Mouse (Mus musculus) hematopoietic stem cell, adult 5-6 weeks (primary cell): ENCODE data around the gene Trappc10. TPM values are rescaled to one million over a fixed set of nuclear protein-coding genes. Genes with fewer than 3 reads are reported as not detected.
"Not testable (repeated sequence)": the region's sequence is repeated elsewhere in the genome, so short reads cannot be mapped to it uniquely, and the experiment has no call there.

Experiments
- ATAC-seq, 2 experiments: fragments of 125-278 bp in 1 of 2; replicated peaks in 1 of 2; 2 replicates each; pipeline ENCODE4 v1.8.0; 2016 to 2017; ENCODE audit warnings: inconsistent platforms in 2 of 2, mild to moderate bottlenecking in 2 of 2, moderate number of reproducible peaks in 2 of 2, low read depth in 1 of 2, moderate TSS enrichment in 1 of 2; ENCODE audit not compliant: low FRiP score in 2 of 2, poor library complexity in 2 of 2, severe bottlenecking in 2 of 2, insufficient read depth in 1 of 2, low TSS enrichment in 1 of 2
- total RNA-seq: library from RNA; stranded (forward); fragments of 172-1452, 232-1000 nt; gene quantifications from 2 replicates; pipeline ENCODE4 v1.2.3, GENCODE M21; 2017

The Trappc10 gene
- total RNA-seq, 1 experiment from 2014 or later, result 24.5 TPM

DNA sequence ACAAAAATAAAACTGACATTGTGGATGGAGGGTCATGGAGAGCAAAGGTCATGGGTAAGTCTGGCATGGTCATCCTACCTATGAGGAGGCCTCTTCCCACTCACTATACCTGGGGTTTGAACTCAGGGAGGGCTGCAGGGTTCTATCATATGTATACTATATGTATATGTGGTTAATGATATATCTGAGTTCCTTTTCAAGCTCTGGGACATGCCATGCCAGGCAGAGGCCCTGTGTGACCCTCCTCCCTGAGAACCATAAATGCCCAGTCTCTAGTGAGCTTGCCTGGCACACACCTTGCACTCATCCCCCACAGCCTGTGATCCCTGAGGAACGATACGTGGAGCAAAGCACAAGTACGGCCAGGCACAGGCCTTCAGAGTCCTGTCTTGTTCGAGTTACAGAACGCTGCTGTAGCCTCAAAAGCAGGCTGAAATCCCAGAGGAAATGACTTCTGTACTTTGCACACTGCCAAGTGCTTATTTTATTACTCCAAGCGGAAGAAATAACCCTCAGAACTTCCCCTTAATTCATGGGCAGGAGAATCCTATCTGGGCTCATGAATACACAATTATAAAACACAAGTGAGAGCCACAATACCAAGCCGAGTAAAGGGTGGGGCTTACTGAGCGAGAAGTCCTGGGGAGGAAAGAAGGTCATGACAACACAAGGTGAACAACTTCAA, 16.4 kb downstream of the Trappc10 start:
- peak; percentile 30 to 39; a peak in 2 of 4 replicates for ATAC-seq

DNA sequence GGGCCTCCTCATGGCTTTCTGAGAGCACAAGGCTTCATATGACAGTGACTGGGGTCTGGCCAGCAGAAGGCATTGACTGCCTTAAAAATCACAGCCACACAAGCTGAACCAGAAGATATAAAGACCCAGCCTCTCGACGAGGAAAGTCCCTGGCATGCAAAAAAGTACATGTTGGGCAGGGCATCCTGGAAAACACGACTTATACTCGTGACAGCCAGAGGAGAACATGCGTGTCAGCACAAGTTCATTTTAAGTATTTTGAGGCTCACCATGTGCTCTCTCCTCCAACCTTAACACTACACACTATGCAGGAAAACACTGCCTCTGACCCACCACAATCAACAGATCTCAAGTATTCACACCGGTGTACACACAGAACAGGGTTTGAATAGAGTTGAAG, 20.3 kb downstream of the Trappc10 start:
- ATAC-seq, result no peak

DNA sequence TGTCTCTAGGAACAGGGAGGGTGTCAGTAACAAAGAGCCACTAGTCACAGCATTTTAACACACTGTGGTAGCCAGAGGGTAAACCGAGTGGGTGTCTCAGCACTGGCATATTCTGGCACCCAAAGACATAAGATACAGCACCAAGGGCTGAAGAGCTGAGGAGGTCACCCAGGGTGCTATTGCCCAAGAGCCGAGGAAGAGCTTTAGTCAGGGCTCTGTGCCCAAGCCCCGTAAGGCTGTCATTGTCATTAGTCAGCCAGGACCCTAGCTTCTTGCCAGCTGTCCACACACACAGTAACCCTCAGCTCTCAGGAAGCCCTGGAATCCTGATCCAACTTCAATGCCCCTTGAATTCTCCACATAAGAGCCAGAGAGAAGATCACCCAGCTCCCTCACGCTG, 21.5 kb downstream of the Trappc10 start:
- no peak for ATAC-seq

DNA sequence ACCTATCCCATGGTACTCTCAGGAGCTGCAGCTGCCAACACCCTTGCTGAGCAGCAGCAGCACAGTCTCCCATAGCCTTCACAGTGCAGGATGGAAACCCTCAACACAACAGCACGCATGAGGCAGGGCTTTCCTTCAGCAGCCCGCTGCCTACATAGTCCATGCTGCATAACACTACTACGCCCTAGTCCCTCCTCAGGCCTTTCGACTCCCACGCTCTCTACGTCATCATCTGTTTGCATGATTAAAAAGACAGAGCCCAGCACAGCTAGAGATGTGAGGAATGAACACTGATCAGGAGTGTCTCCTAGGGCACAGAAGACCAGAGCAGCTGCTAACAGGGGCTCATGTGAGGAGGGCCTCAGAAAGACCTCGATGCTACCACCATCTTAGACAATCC, 23.1 kb downstream of the Trappc10 start:
- no peak for ATAC-seq

DNA sequence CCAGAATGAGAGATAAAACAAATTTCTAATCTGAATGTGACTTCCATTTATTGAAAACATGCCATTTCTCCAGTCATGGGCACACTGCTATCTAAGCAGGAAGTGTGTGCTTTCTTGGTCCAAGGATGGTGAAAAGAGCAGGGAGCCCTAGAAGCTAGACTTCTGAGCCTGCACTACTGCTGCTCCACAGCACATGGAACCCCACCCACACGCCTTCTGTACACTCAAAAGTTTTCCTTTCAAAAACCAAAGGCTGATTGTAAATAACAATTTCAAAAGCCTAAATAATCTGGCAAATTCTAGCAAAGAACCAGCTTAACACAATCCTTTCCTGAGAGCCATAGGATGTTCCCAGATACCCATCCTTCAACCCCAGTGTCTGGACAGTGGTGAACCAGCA, 24.9 kb downstream of the Trappc10 start:
- no peak for ATAC-seq

DNA sequence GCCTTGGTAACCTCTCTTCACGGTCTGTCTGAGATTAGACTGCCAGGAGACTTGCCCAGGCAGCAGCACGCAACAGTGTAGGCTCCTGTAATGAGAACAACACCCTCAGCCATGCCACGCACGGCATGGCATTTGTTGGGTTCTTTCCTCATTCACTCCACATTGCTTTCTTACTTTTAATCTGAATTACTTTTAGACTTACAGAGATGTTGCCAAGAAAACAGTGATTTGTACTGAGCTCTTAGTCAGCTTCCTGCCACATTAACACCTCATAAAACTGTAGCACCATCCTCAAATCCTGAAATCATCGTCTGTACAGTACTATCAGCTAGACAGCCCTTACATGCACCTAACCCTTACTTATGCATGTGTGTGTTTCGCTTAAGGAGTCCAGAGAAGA, 25.9 kb downstream of the Trappc10 start:
- no peak for ATAC-seq

DNA sequence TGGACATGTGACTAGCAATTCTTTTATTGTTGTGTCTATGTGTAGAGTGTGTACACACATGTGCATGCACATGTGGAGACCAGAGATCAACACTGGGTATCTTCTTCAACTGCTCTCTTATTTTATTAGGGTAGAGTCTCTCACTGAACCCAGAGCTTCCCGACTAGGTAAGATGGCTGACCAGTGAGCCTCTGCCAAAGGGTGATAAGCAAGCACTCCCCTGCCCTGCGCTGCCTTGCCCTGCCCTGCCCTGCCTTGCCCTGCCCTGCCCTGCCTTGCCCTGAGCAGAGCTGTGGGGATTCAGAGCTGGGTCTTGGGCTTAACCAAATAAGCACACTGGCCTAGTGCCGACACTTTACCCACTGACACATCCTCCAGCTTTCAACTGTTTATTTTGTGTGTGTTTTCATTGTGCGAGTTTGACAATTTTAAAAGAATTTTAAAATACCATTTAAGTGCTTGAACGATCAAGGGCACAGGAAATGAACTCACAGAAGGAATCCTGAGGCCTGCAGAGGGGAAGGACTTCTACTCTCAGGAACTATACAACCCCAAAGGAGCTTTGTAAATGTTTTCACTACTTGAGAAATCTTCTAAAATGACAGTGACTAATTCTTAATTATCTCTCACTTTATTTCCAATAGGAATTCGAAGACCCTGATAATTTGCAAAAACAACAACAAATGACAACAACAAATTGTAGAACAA, 27.9 kb downstream of the Trappc10 start:
- peak in 1 of 2 experiments; percentile 38; a peak in 1 of 4 replicates for ATAC-seq

DNA sequence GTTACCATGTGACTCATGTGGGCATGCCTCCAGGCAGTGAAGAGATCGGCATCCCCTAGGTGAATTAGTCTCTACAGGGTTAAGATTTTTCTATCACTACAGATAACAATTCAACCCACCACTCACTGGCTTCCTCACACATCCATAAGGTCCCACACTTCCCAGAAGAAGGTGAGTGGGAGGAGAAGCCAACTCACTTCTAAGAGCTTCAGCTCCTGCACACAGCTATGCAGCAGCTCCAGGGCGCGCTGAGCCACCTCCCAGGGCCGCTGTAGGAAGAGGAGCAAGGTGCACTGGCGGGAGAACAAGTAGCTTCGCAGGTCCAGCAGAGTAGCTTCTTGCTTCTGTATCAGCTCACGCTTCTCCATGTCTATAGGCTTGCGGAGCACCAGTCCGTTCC, 30.1 kb downstream of the Trappc10 start:
- ATAC-seq, result no peak

DNA sequence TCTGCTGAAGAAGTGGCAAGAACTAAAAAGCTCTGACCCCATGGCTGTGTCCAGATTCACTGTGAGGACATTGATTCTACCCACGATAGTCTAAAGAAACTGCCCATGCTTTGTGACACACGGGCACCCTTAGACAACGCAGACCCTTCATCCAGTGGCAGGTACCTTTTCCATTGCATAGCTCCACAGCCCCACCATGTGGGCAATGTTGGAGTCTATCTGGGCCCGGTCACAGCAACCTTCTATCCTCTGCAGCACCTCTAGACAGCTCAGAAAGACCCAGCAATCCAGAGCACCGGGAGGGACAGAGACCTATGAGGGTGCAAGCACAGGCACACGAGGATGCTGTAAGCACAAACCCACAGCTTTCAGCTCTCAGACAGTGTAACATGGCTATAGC, 33.1 kb downstream of the Trappc10 start:
- ATAC-seq, result peak in 1 of 2 experiments; percentile 46; a peak in 1 of 4 replicates

DNA sequence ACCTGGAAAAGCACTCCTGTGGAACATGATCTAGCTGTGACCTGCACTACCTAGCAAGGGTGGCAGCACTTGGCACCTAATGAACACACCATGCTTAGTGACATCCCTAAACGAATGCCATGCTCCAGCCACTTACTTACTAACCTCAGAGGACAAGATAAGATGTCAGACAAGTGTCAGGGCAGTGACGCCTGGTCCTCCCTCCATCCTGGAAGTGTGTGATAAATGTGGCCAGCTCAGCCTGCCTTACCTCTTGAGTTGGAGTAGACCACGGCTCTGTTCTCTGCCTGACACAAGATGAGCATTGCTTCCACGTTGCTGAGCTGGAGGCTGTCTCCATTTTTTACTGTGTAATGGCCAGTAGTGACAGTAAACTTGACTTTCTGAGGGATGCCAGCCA, 43.3 kb downstream of the Trappc10 start:
- ATAC-seq, result no peak

DNA sequence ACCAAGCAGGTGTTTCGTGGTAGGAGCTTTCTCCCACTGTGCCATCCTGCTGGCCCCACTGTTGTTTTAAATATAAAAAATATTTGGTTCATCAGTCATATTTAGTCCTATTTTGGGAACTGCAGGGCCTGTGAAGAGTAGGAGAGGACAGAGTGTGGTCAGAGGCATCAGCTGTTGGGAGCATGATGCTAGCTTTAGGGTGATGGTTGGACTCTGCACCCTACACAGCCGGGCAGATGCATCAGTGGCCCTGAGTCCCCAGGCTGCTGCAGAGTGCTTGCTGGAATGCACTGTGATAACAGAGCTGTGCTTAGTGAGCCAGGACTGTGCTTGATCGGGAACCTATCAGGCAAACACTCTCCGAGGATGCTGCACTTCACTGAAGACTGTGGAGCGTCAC, 51.5 kb downstream of the Trappc10 start:
- ATAC-seq, result no peak

DNA sequence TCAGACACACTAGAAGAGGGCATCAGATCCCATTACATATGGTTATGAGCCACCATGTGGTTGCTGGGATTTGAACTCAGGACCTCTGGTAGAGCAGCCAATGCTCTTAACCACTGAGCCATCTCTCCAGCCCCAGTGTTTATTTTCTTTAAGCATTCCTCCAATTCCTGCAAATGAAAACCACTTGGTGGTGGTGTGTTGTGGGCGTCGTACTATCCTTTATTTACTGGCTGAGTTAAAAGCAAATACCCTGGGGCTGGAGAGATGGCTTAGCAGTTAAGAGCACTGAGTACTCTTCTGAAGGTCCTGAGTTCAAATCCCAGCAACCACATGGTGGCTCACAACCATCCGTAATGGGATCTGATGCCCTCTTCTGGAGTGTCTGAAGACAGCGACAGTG, 58.4 kb downstream of the Trappc10 start:
- not testable (repeated sequence) for ATAC-seq

DNA sequence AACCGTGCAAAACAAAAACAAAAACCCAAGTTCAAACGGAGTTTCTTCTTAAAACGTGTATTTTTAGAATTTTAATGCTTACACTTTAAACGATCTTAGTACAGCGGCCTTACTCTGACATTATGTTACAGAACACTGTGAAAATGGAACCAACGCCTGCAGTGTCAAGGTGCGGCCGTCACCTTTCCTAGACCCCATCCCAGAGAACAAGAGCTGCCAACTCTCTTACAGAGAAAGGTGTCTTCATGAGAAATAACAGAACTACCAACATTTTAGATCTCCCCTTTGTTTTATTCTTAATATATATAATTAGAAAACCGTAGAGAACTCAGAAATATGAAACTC, 59.1 kb downstream of the Trappc10 start:
- ATAC-seq, result peak in 1 of 2 experiments; percentile 20; a peak in 1 of 4 replicates

DNA sequence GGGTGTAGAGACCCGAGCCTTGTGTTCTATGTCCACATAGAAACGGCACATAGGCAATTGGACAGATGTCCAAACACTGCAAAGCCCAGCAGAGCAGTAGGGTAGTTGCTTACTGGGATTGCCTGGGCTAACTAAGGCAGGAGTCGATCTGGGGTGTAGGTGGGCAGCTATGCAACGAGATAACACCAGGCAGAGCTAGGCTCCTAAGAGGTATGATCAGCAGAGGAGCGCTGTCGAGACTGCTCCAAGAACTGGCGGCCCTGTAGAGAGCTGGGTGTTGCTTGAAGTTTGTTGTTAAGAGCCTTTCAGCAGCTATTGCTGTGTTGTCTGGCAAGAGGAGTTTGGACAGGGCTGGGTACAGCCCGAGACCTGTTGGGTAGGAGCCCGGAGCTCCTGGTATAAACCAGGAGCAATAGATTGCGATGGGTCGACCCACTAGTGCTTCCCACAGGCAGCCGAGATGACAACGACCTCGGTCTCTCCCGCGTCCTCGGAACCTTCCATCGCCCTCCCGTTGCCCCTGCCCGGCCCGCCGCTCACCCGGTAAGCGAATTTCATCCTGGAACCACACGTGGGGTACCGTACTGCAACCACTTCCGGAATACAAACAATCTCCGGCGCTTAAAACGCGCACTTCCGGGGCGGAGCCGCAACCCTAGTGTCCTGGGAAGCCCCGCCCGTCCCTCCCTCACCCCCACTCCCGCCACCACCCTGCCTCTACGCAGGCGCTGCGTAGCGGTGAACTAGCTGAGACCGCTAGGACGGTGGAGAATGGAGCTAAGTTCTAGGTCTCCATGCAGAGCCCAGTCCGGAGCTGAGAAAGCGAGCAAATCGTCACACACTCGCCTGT, 59.7 kb downstream of the Trappc10 start, which contains the start of gene Pwp2:
TSS of gene Pwp2 (minus strand) at position 619 of the 850 bp plus-strand sequence.
- ATAC-seq, result peak; percentile 89 to 94

DNA sequence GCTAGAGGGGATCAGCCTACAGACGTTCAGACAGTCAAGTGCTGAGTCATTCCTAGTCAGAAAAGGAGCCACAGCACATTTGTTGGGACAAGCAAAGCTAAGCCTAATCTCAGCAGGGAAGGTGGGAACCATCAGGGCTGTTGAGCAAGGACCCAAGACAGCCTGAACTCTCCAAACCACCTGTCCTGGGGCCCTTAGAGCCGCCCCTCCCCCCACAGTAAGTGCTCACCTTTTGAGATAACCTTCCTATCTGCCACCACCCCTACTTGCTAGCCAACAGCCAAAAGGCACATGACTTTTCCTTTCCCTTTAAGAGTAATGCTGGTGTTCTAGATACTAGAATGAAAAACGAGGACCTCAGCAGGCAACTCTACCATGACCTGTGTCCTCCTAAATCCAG, 60.9 kb downstream of the Trappc10 start:
- ATAC-seq, result no peak

DNA sequence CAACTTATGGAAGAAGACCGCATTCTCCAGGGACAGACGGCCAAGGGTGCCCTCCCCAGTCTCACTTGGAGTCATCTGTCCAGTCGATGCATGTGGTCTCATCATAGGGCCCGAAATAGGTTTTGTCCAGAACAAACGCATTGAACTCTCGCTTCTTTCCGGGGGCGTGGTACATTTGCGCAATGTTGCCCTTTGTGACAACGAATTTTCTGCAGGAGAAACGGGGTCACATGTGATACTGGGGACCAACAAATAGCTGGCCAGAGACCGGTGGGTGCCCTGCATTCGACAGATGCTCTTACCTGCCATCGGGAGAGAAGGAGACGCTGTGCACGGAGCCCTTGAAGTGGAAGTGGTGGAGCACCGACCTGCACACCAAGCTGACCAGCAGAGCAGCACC, 62.1 kb downstream of the Trappc10 start:
- no peak for ATAC-seq

DNA sequence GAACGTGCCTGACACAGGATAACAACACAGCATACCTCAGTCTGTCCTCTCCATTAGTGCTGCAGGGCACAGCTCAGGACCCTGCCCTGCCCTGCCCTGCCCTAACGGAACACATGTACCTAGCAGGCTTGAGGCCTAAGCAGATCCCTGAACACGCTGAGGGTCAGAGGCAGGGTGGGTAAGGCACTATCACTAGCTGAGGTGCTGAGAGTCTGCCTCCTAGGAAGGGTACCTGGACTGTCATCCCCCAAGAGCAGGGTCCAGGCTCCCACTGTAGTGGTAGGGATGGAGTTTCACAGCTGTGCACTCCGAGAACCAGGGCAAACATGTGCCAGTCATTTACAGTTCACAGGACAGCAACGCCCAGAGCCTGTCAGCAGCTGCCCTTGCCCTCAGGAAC, 70.0 kb downstream of the Trappc10 start:
- no peak for ATAC-seq

DNA sequence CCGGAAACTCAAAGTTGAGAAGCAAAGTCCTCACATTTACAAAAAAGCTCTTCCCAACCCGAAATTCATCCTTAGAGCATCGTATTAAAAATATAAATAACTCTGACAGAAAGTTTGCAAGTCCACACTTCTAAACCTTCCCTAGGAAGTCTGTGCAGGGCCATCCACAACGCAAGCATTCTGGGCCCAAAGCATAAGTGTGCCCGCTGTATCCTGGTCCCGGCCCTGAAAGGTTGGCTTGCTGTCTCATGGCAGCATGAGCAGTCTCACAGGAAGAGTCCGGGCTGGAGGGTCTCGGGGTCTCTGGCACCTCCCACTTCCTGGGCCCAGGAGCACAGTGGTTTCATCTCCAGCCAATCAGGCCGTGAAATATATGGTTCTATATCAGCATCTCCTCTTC, 72.9 kb downstream of the Trappc10 start:
- no peak for ATAC-seq
